Mouse (Mus musculus) ES-E14 (cell line): Measurements from ENCODE around the gene Gpr84.

Experiments
- CHD2 ChIP-seq: IDR thresholded peaks from 2 replicates; pipeline ENCODE4 v1.6.1; 2014; ENCODE audit warnings: mild to moderate bottlenecking, low read depth, low read length, inconsistent platforms
- HCFC1 ChIP-seq: IDR thresholded peaks from 2 replicates; pipeline ENCODE4 v1.6.1; 2012; ENCODE audit warnings: low read length, inconsistent platforms, borderline replicate concordance; ENCODE audit not compliant: insufficient read depth
- ZC3H11A ChIP-seq: IDR thresholded peaks from 2 replicates; pipeline ENCODE4 v1.6.1; 2012; ENCODE audit warnings: low read depth, mild to moderate bottlenecking, inconsistent platforms, low read length, borderline replicate concordance
- ZNF384 ChIP-seq: IDR thresholded peaks from 2 replicates; pipeline ENCODE4 v1.6.1; 2012; ENCODE audit warnings: low read depth, low read length, inconsistent platforms

DNA sequence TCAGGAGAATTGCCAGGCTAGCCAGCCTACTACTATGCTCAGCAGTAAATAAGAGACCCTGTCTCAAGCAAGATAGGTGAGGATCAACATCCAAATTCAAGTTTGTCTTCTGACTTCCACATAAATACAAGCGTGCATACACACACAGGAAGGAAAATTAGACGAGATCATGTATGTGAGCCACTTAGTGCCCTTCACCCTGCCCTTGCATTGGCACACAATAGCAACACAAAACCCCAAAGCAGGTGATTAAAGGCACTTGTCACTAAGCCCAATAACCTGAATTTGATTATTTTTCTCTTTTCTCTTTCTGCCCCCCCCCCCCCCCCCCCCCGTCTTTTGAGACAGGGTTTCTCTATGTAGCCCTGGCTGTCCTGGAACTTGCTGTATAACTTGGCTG, 32.6 kb upstream of the Gpr84 start:
- no peak for TF ChIP-seq CHD2
- TF ChIP-seq HCFC1: no peak
- no peak for TF ChIP-seq ZNF384
- TF ChIP-seq ZC3H11A: no peak
